Mouse (Mus musculus): Measurements from ENCODE around the gene Brd1. TPM values are rescaled to one million over a fixed set of nuclear protein-coding genes. Genes with fewer than 3 reads are reported as not detected.
"Not testable (repeated sequence)": the region's sequence is repeated elsewhere in the genome, so short reads cannot be mapped to it uniquely, and the experiment has no call there.

Gene Brd1
- total RNA-seq, 2 experiments from 2014 or later, result 31.9 to 49.4 TPM

GRCm38 (mm10) chr15:88732405-88733020 lies 1.5 kb downstream of the Brd1 start:
- peak; percentile 57 for ATAC-seq (replicated peaks; ENCODE audit: poor library complexity)

DNA sequence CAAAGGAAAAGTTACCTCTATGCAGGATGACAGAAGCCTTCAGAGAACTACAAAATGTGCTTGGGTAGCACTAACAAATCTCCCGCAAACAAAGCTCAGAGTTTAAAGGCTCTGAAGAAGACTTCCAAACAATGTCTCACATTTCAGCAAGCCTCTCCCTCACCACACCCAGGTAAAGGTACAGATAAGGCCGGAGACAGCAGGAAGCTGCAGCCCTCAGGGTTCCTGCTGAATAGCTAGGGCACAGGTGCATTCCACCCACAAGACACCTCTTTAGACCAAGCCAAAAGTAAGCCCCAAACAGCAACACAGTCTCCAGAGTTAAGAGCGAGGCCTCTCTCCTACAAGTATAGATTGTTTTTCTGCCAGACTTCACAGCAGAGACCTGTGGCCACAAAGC lies 3.3 kb downstream of the Brd1 start:
- no peak for ATAC-seq (replicated peaks; ENCODE audit: poor library complexity)

DNA sequence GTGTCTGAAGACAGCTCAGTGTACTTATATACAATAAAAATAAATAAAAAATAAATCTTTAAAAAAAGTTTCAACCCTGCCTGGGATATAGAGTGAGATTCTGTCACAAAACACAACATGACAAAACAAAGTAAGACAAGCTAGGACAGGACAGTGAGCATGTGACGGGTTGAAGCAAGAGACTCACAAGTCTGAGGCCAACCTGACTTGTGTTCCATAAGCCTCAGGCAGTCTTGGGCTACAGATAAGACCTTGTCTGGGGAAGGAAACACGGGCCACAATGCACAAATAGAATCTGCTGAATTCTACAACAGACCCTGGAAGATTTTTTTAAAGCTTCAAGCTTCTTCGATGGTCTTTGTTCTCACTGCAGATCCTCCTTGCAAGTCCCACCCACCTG lies 6.8 kb downstream of the Brd1 start:
- no peak for ATAC-seq (replicated peaks; ENCODE audit: poor library complexity)

GRCm38 (mm10) chr15:88725036-88725435 lies 9.0 kb downstream of the Brd1 start:
- no peak for ATAC-seq (replicated peaks; ENCODE audit: poor library complexity)

DNA sequence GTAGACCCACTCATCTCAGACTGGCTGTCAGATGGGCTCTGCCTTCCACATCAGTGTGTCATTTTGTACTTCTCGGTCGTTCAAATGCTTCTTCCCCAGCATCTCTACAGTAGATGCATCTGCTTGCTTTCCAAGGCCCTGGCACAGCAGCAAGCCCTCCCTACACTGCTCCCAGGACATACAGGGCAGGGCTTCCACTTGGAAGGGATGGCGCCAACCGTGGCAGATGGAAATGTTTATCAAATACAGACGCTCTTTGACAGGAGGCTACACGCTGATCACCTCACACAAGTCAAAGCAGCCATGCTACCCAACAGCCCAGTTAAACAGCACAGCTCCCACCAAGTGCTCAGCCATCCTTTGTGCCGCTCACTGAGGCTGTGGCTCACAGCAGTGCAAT lies 9.7 kb downstream of the Brd1 start:
- no peak for ATAC-seq (replicated peaks; ENCODE audit: poor library complexity)

GRCm38 (mm10) chr15:88723205-88723604 lies 10.8 kb downstream of the Brd1 start:
- no peak for ATAC-seq (replicated peaks; ENCODE audit: poor library complexity)

DNA sequence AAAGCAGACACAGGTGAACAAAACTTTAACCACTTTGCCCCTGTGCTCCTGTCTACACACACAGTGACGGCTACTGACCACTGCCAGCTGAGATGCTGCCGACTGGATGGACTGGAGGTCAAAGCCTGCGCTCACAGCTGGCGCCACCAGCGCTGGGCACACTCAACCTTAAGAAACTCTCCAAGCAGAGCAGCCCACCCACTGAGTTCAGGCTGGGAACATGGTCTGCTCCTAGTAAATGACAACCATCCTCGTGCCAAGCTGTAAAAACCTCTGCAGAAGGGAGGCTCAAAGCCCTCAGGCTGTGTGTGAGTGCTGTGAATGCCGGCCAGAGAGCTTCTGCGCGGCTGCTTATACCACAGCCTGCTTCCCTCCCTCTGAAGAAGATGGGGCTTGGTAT lies 16.8 kb downstream of the Brd1 start:
- no peak for ATAC-seq (replicated peaks; ENCODE audit: poor library complexity)

DNA sequence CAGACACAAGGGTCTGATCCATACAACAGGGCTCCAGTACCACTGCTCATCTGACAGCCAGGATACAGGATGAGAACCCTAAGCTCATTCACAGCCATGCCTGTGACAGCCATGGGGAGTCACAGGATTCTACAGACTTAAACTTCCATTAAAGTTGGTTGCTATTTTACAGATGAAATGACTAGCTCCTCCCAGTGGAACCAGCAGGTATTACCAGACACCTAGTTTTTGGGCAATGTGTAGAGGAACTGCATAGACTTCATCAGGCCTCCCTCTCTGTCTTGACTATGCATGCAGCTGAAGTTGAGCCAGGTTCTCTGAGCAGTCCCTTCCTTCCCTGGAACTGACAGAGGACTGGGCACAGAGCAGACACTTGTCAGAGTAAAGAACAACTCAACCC lies 17.7 kb downstream of the Brd1 start:
- peak; percentile 85 for ATAC-seq (replicated peaks; ENCODE audit: poor library complexity)

- no peak for ATAC-seq (replicated peaks; ENCODE audit: poor library complexity)
These were observed 19.9 kb downstream of the Brd1 start for GRCm38 (mm10) chr15:88714021-88714589.

DNA sequence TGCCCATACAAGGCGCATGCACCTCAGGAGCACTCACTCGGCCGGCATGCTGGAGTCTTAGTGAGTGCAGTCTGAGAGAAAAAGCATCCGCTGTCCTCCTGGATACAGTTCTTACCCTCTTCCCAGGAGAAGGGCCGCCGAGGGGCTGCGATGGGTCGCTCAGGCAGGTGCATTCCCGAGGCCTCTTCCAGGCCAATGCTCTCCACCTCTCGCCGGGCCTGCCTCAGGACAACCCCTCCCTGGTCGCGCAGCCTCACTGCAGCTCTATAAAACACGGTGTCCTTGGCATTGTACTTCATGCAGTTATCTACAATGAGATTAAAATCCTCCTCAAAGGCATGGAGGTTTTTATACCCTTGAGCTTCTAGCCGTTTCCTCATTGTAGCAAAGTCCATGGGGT lies 21.5 kb downstream of the Brd1 start:
- ATAC-seq (replicated peaks; ENCODE audit: poor library complexity), result no peak

GRCm38 (mm10) chr15:88709878-88710277 lies 24.2 kb downstream of the Brd1 start:
- no peak for ATAC-seq (replicated peaks; ENCODE audit: poor library complexity)

GRCm38 (mm10) chr15:88708657-88709511 lies 25.1 kb downstream of the Brd1 start:
- no peak for ATAC-seq (replicated peaks; ENCODE audit: poor library complexity)

DNA sequence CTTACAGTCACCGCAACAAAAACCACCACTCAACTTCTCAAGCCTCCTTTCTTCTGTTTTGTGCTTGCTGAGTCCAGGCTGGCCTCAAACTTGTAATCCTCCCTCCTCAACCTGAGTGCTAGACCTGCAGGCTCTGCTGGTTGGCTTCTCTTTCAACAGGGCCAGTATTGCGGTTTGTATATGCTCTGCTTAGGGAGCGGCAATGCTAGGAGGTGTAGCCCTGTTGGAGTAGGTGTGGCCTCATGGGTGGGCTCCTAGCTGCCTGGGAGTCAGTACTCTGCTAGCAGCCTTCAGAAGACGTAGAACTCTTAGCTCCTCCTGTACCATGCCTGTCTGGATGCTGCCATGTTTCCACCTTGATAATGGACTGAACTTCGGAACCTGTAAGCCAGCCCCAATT lies 25.8 kb downstream of the Brd1 start:
- no peak for ATAC-seq (replicated peaks; ENCODE audit: poor library complexity)

GRCm38 (mm10) chr15:88706987-88707386 lies 27.0 kb downstream of the Brd1 start:
- not testable (repeated sequence) for ATAC-seq (replicated peaks; ENCODE audit: poor library complexity)

DNA sequence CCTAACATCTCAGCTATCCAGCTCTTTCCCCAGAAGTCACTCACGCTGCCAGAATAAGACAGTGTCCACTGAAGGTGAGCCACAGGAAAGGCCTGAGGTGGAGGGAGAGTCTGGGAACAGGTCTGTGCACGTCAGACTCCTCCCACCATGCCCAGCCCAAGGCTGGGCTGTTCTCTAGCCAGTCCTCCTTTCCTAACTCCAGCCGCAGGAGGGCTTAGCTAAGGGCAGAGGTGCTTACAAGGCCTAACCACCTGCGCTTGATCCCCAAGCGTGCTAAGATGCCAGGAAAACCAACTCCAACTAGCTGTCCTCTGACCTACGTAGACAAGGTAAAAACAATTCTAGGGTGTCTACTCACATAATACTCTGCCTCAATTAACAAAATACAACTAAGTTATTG lies 27.7 kb downstream of the Brd1 start:
- no peak for ATAC-seq (replicated peaks; ENCODE audit: poor library complexity)

GRCm38 (mm10) chr15:88704284-88704683 lies 29.7 kb downstream of the Brd1 start:
- ATAC-seq (replicated peaks; ENCODE audit: poor library complexity), result no peak

GRCm38 (mm10) chr15:88702501-88702900 lies 31.5 kb downstream of the Brd1 start:
- no peak for ATAC-seq (replicated peaks; ENCODE audit: poor library complexity)

DNA sequence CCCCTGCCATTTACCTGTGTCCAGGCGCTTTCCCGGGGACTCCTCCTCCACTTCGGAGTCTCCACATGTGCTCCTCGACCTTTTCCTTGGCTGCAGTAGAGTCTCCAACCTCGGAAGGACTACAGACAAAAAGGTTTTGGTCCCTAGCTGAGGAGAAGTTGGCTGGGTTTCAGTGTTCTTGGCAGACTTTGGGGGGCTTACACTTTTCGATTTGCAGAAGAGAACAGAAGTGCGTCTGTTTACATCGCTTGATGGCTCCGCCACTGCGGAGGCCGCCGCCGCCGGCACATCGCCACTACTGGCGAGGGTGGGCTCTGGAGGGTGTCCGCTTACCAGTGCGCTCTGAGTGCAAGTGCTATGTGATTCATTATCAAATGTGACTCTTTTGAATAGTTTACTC lies 33.3 kb downstream of the Brd1 start:
- no peak for ATAC-seq (replicated peaks; ENCODE audit: poor library complexity)

GRCm38 (mm10) chr15:88699508-88699907 lies 34.5 kb downstream of the Brd1 start:
- no peak for ATAC-seq (replicated peaks; ENCODE audit: poor library complexity)

- ATAC-seq (replicated peaks; ENCODE audit: poor library complexity), result no peak
These were observed 36.4 kb downstream of the Brd1 start for GRCm38 (mm10) chr15:88697586-88697985.

DNA sequence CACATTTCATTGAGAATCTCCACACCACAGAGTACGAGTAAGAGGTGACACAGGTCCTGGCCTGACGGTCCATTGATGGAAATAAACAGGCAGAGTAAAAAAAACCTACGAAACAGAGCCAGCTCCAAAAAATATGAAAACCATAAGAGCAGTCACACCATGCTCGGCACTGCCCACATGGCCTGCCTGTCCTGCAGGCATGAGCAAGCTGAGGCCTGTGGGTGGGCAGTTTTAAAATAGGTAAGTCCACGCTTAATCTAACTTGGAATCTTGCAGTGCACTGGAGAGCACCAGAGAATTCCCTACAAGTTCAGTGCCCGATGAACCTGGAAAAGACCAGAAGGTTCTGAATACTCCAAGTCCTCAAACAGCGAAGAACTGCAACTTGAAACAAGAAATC lies 38.0 kb downstream of the Brd1 start:
- ATAC-seq (replicated peaks; ENCODE audit: poor library complexity), result no peak

- no peak for ATAC-seq (replicated peaks; ENCODE audit: poor library complexity)
These were observed 40.0 kb downstream of the Brd1 start for GRCm38 (mm10) chr15:88694033-88694432.

Measured in megakaryocyte progenitor cell, adult 5-6 weeks (primary cell).